Comparison of ENCODE assay signal across 13 mouse cellular contexts in genomic region chr11:57998872-57999271, GRCm38 (mm10). TPM values are rescaled to one million over a fixed set of nuclear protein-coding genes. Genes with fewer than 3 reads are reported as not detected.
DNase-seq lines count a peak whose midpoint lies in the region; ATAC-seq and TF ChIP-seq lines count a peak whose summit lies in the region.
"Had no signal": no experiment of that assay in that cellular context is flagged by ENCODE, and none has a peak within 500 bp of the region (broad histone marks: within the 10 kb centered on the region; RNA-seq: fewer than 3 reads in every experiment).

No protein-coding gene starts in this region.

- no peak overlapping the region for H3K9ac ChIP-seq in lung, postnatal 0 days (replicated peaks; ENCODE audit: low read depth)
- no peak overlapping the region for H3K9ac ChIP-seq in embryonic facial prominence, embryonic 11.5 days (replicated peaks; ENCODE audit: low read length)
- no peak overlapping the region for H3K9ac ChIP-seq in stomach, embryonic 16.5 days (ENCODE audit: low read length)
- no peak overlapping the region for H3K9ac ChIP-seq in heart, adult 2 months (ENCODE audit: low read depth, low read length)
- H3K9ac ChIP-seq: hindbrain, embryonic 14.5 days had no signal

- H3K27ac ChIP-seq in lung, postnatal 0 days (ENCODE audit: low read length) = no peak overlapping the region
- H3K27ac ChIP-seq in embryonic facial prominence, embryonic 11.5 days (replicated peaks; ENCODE audit: low read depth, low read length) = no peak overlapping the region
- H3K27ac ChIP-seq in stomach, embryonic 16.5 days (ENCODE audit: low read length) = no peak overlapping the region
- no peak overlapping the region for H3K27ac ChIP-seq in heart, adult 2 months
- H3K27ac ChIP-seq: hindbrain, embryonic 14.5 days had no signal

- H3K36me3 ChIP-seq in lung, postnatal 0 days (ENCODE audit: insufficient read depth, low read length) = no peaks in the 10 kb centered on the region
- no peaks in the 10 kb centered on the region for H3K36me3 ChIP-seq in embryonic facial prominence, embryonic 11.5 days (replicated peaks; ENCODE audit: control insufficient read depth, insufficient read depth, low read depth, low read length)
- no peaks in the 10 kb centered on the region for H3K36me3 ChIP-seq in stomach, embryonic 16.5 days (ENCODE audit: control insufficient read depth, insufficient read depth, low read length)
- H3K36me3 ChIP-seq in heart, adult 2 months (ENCODE audit: control insufficient read depth, insufficient read depth, low read length) = no peaks in the 10 kb centered on the region

- no peaks in the 10 kb centered on the region for H3K27me3 ChIP-seq in lung, postnatal 0 days (replicated peaks; ENCODE audit: insufficient read depth, low read length)
- H3K27me3 ChIP-seq in embryonic facial prominence, embryonic 11.5 days (ENCODE audit: control insufficient read depth, insufficient read depth, low read length) = no peaks in the 10 kb centered on the region
- H3K27me3 ChIP-seq in stomach, embryonic 16.5 days (ENCODE audit: control insufficient read depth, insufficient read depth, low read length) = no peaks in the 10 kb centered on the region
- no peaks in the 10 kb centered on the region for H3K27me3 ChIP-seq in heart, adult 2 months (ENCODE audit: control insufficient read depth, insufficient read depth, low read length)

- peak; percentile 68 for ATAC-seq in lung, postnatal 0 days
- ATAC-seq in embryonic facial prominence, embryonic 11.5 days (replicated peaks; ENCODE audit: insufficient number of reproducible peaks, low FRiP score, low TSS enrichment, low read depth) = no peak; the same call in 1 of the 2 replicates
- ATAC-seq in stomach, embryonic 16.5 days (ENCODE audit: insufficient read depth, low FRiP score) = peak; percentile 66
- ATAC-seq: activated CD4-positive, CD25-positive, alpha-beta regulatory T cell, adult 4 months had no signal

- WGBS in lung, postnatal 0 days = 0% methylated on average over 1 of the region's 1 CpGs
- 14% methylated on average over 1 of the region's 1 CpGs for WGBS in embryonic facial prominence, embryonic 11.5 days
- 28% methylated on average over 1 of the region's 1 CpGs for WGBS in stomach, embryonic 16.5 days
- WGBS in heart, adult 2 months = 11% methylated on average over 1 of the region's 1 CpGs

- TF ChIP-seq CTCF in lung, postnatal 0 days (IDR thresholded peaks at IDR 0.05) = no peak
- TF ChIP-seq CTCF in heart, adult 2 months (IDR thresholded peaks at IDR 0.05) = no peak

- no peak overlapping the region for H3K4me2 ChIP-seq in lung, postnatal 0 days (replicated peaks; ENCODE audit: low read depth, low read length)
- H3K4me2 ChIP-seq in embryonic facial prominence, embryonic 11.5 days (ENCODE audit: low read depth, low read length) = no peak overlapping the region
- no peak overlapping the region for H3K4me2 ChIP-seq in stomach, embryonic 16.5 days (ENCODE audit: low read depth, low read length)
- H3K4me2 ChIP-seq: hindbrain, embryonic 14.5 days had no signal

- no peaks in the 10 kb centered on the region for H3K79me2 ChIP-seq in heart, adult 2 months (replicated peaks; ENCODE audit: control insufficient read depth, insufficient read depth, low read length)

- no peak overlapping the region for H3K4me3 ChIP-seq in lung, postnatal 0 days (ENCODE audit: low read depth, low read length)
- no peak overlapping the region for H3K4me3 ChIP-seq in embryonic facial prominence, embryonic 11.5 days (ENCODE audit: low read depth, low read length)
- H3K4me3 ChIP-seq in stomach, embryonic 16.5 days (replicated peaks; ENCODE audit: low read length) = no peak overlapping the region
- no peak overlapping the region for H3K4me3 ChIP-seq in heart, adult 2 months
- H3K4me3 ChIP-seq: erythroblast, embryonic 14.5 days had no signal

- no peak for TF ChIP-seq EP300 in lung, postnatal 0 days (IDR thresholded peaks at IDR 0.05)
- TF ChIP-seq EP300 in heart, adult 2 months (IDR thresholded peaks at IDR 0.05; ENCODE audit: insufficient read depth, low read depth, low read length) = no peak

- intact Hi-C loops in heart, adult 2 months (cut with DNase I) = no loop called here

- no peaks in the 10 kb centered on the region for H3K4me1 ChIP-seq in lung, postnatal 0 days (ENCODE audit: insufficient read depth, low read depth, low read length)
- H3K4me1 ChIP-seq in embryonic facial prominence, embryonic 11.5 days (ENCODE audit: control insufficient read depth, insufficient read depth, low read length) = no peaks in the 10 kb centered on the region
- no peaks in the 10 kb centered on the region for H3K4me1 ChIP-seq in stomach, embryonic 16.5 days (ENCODE audit: control insufficient read depth, insufficient read depth, low read length)
- H3K4me1 ChIP-seq in heart, adult 2 months (ENCODE audit: control insufficient read depth, insufficient read depth, low read length) = no peaks in the 10 kb centered on the region

- no peak for TF ChIP-seq POLR2A in heart, adult 2 months (IDR thresholded peaks at IDR 0.05; ENCODE audit: insufficient read depth, low read depth, low read length)

- peak; percentile 35 for DNase-seq in lung, postnatal 0 days (ENCODE audit: low spot score)
- no peak for DNase-seq in lung, postnatal 4 days
- peak; percentile 17 for DNase-seq in embryonic facial prominence, embryonic 11.5 days (ENCODE audit: low spot score)
- peak; percentile 82 for DNase-seq in kidney, postnatal 14 days
- DNase-seq in layer of hippocampus, adult 8-10 months (ENCODE audit: low spot score in 2 of 2) = no peak
- DNase-seq in layer of hippocampus, adult 11-12 months (ENCODE audit: low spot score) = no peak
- DNase-seq in heart, adult 2 months = no peak
- DNase-seq: cerebellum, adult 11 months; right cerebral cortex, postnatal 25 days had no signal

- H3K9me3 ChIP-seq in lung, postnatal 0 days (ENCODE audit: low read length) = no peaks in the 10 kb centered on the region
- H3K9me3 ChIP-seq in embryonic facial prominence, embryonic 11.5 days (replicated peaks; ENCODE audit: control insufficient read depth, low read length) = no peaks in the 10 kb centered on the region
- H3K9me3 ChIP-seq in stomach, embryonic 16.5 days (replicated peaks; ENCODE audit: control insufficient read depth, low read length) = no peaks in the 10 kb centered on the region

RNA-seq across cellular contexts. Expression of gene Larp1, which starts 10.0 kb away (rescaled TPM):
- polyA plus RNA-seq in lung, postnatal 0 days (2015; fragmentation: Nextera tagmentation; extraction: Ambion mirVana) = 10.3 and 11.6 TPM in 2 replicates
- polyA plus RNA-seq in embryonic facial prominence, embryonic 11.5 days (2014; fragmentation: Nextera tagmentation; extraction: Ambion mirVana) = 14.7 and 15.2 TPM in 2 replicates
- polyA plus RNA-seq in stomach, embryonic 16.5 days (2015; fragmentation: Nextera tagmentation; extraction: Ambion mirVana) = 21.8 and 22.9 TPM in 2 replicates
- 10 to 100 TPM; 91.6 to 96.7 (median 94.3) TPM for total RNA-seq in layer of hippocampus, adult 8-10 months (2022)
- total RNA-seq in heart, adult 2 months (2021) = 10 to 100 TPM; 57.4 to 63.4 TPM
- polyA plus RNA-seq in heart, adult 2 months (2012; rRNA removed) = 26.5 and 35.7 TPM in 2 replicates

Comparison
In these comparisons a context has a peak if more than half of its experiments do, and no peak if none do; other contexts are left out.
1. DNase-seq: peak in lung, postnatal 0 days (single experiment), embryonic facial prominence, embryonic 11.5 days (single experiment) and kidney, postnatal 14 days (single experiment); none in lung, postnatal 4 days (0 of 2), layer of hippocampus, adult 8-10 months (0 of 2), layer of hippocampus, adult 11-12 months (single experiment) and heart, adult 2 months (0 of 2).